ENCODE assay signal across 27 mouse cellular contexts in genomic region chr8:39759905-39760304, GRCm38 (mm10).
"Had no signal": no experiment of that assay in that cellular context is flagged by ENCODE, and none has a peak within 500 bp of the region (broad histone marks: within the 10 kb centered on the region; RNA-seq: fewer than 3 reads in every experiment).

No protein-coding gene starts in this region.

- H3K4me1 ChIP-seq: embryonic facial prominence, embryonic 15.5 days; forebrain, embryonic 10.5 days; forebrain, embryonic 12.5 days; forebrain, embryonic 13.5 days; forebrain, embryonic 15.5 days; heart, embryonic 10.5 days had no signal

- H3K36me3 ChIP-seq: embryonic facial prominence, embryonic 15.5 days; forebrain, embryonic 10.5 days; forebrain, embryonic 12.5 days; forebrain, embryonic 15.5 days; heart, embryonic 10.5 days had no signal

- H3K4me3 ChIP-seq: embryonic facial prominence, embryonic 15.5 days; erythroblast, embryonic 14.5 days; forebrain, embryonic 10.5 days; forebrain, embryonic 12.5 days; forebrain, embryonic 13.5 days; forebrain, embryonic 15.5 days; gastrocnemius, adult 2 months; heart, adult 2 months; heart, embryonic 10.5 days had no signal

- DNase-seq: cerebellum, adult 2 months; cerebellum, adult 8-10 months; cerebellum, adult 9-10 months; cerebellum, adult 9-11 months; cerebellum, postnatal 10 days; cerebellum, postnatal 14 days; cerebellum, postnatal 25 days; cerebellum, postnatal 36 days; embryo, embryonic 11 days; forebrain, postnatal 0 days; gastrocnemius, adult 2 months; gastrocnemius, postnatal 10 days; gastrocnemius, postnatal 14 days; gastrocnemius, postnatal 25 days; gastrocnemius, postnatal 36 days; heart, adult 11 months; heart, adult 18-20 months; heart, adult 2 months had no signal

- H3K4me2 ChIP-seq: embryonic facial prominence, embryonic 15.5 days; forebrain, embryonic 12.5 days; forebrain, embryonic 13.5 days; forebrain, embryonic 15.5 days had no signal

- H3K9ac ChIP-seq: embryonic facial prominence, embryonic 15.5 days; forebrain, embryonic 12.5 days; forebrain, embryonic 13.5 days; forebrain, embryonic 15.5 days; forebrain, postnatal 0 days had no signal

- H3K27ac ChIP-seq: embryonic facial prominence, embryonic 15.5 days; forebrain, embryonic 10.5 days; forebrain, embryonic 12.5 days; forebrain, embryonic 13.5 days; forebrain, embryonic 15.5 days; gastrocnemius, adult 2 months; heart, adult 2 months; heart, embryonic 10.5 days had no signal

- H3K9me3 ChIP-seq: embryonic facial prominence, embryonic 15.5 days; forebrain, embryonic 10.5 days; forebrain, embryonic 12.5 days; forebrain, embryonic 13.5 days; forebrain, embryonic 15.5 days; heart, embryonic 10.5 days had no signal

- H3K27me3 ChIP-seq: embryonic facial prominence, embryonic 15.5 days; forebrain, embryonic 12.5 days; forebrain, embryonic 13.5 days; forebrain, embryonic 15.5 days had no signal

- ATAC-seq: forebrain, embryonic 13.5 days; forebrain, embryonic 14.5 days; forebrain, embryonic 15.5 days; forebrain, embryonic 16.5 days; forebrain, postnatal 0 days had no signal
